Mouse (Mus musculus): ENCODE measurements around the gene Ccdc185.

The Ccdc185 gene

GRCm38 (mm10) chr1:182749080-182749479, at the start of gene Ccdc185:
TSS of gene Ccdc185 (minus strand) at chr1:182749180.
- no peak for ATAC-seq (ENCODE audit: low TSS enrichment)

DNA sequence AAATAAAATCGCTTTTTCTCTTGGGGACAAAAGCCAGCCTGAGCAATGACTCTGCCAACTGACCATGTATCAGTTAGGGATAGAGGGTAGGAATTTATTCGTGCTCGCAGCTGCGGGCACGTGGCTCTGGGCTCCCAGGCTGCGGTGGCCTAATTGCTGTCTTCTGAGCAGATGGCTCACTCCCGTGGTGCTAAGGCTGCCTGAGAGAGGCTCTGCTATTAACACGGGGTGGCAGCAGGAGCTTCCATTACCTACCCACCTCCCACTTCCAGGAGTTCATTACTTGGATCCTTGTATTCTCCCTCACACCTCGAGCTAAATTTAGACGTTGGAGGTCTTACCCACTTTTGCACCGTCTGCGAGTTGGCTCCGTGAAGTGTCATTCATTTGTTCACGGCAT, 48.1 kb upstream of the Ccdc185 start:
- ATAC-seq (ENCODE audit: low TSS enrichment): peak; percentile 39

DNA sequence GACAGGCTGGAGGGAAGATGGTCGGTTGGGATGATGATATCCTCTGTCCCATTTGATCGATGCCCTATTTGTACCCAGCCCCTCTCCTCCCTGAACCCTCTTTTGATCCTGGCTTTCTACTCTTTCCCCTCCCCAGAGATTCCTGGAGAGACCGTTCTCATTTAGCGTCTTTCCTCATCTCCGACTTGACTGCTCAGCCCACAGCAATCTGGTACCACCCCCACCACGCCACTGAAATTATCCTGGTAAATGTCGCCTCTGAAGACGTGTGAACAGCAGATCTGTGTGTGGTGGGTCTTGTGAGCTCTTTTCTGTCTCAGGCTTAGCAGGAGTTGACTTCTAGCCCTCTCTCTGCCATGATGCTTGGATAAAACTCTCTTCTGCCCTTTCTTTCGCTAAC, 45.6 kb upstream of the Ccdc185 start:
- peak; percentile 47 for ATAC-seq (ENCODE audit: low TSS enrichment)

DNA sequence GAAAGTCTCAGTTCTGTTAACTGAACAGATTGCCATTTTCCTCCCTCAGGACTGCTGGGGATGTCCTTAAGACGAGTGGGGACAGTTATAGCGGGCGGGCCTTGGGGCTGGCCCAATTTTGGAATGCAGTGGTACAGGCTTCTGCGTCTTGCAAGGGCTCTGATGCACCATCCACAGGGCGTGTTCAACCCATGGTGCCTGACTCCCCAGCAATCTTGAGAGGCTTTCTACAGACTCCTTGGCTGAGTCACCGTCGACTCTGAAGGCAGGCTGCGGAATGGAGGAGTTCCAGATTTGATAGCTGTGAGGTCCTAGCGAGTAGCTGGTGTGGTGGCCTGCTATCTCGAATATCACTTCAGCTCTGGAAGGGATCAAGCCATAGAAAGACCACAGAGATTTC, 45.2 kb upstream of the Ccdc185 start:
- peak; percentile 70 for ATAC-seq (ENCODE audit: low TSS enrichment)

GRCm38 (mm10) chr1:182792521-182793071, 43.6 kb upstream of the Ccdc185 start:
- ATAC-seq (ENCODE audit: low TSS enrichment): peak; percentile 60

- no peak for ATAC-seq (ENCODE audit: low TSS enrichment)
Measured at GRCm38 (mm10) chr1:182788896-182789295, 39.9 kb upstream of the Ccdc185 start.

- ATAC-seq (ENCODE audit: low TSS enrichment): no peak
Measured at GRCm38 (mm10) chr1:182787030-182787429, 38.0 kb upstream of the Ccdc185 start.

GRCm38 (mm10) chr1:182785504-182785903, 36.5 kb upstream of the Ccdc185 start:
- no peak for ATAC-seq (ENCODE audit: low TSS enrichment)

- ATAC-seq (ENCODE audit: low TSS enrichment): no peak
Measured at GRCm38 (mm10) chr1:182784784-182785183, 35.8 kb upstream of the Ccdc185 start.

DNA sequence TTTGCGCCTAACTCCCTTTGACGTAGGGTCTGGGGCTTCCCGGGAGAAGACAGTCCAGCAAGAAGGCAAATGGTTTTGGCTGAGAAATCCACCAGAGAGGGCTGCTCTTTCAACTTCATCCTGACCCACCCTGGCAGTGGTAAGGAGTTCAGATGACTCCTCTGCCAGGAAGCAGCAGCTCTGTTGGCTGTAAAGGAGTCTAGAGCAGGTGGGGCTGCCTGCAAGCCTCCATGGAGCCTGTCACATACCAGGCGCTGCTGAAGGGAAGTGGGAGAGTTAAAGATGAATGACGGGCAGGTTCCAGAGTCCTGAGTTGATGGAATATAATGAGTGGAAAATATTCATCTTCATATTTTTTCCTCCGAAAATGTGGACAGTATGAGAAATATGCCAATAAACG, 34.8 kb upstream of the Ccdc185 start:
- ATAC-seq (ENCODE audit: low TSS enrichment): no peak

DNA sequence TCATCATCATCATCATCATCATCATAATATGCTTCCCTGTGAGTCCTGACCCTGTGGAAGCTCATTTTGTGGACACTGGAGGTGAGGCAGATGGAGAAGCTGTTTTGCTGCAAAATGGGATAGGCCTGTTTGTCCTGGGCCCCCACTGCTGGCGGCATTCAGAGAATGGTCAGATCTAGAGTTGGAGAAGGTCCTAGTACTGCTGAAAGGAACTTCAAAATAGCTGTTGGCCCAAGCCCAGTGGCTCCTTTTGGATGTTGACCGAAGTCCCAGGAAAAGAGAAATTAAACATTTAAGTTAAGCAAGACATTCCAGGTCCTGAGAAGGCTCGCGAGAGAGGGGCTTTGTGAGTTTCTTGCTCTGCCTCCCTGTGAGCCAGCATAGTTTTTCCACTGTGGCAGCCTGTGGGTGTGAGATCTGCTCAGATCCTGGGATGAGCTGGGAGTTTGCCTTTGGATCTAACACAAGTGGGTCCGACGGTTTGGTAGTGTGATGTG, 30.1 kb upstream of the Ccdc185 start:
- peak; percentile 28; the same call in 1 of the 2 replicates for ATAC-seq (ENCODE audit: low TSS enrichment)

DNA sequence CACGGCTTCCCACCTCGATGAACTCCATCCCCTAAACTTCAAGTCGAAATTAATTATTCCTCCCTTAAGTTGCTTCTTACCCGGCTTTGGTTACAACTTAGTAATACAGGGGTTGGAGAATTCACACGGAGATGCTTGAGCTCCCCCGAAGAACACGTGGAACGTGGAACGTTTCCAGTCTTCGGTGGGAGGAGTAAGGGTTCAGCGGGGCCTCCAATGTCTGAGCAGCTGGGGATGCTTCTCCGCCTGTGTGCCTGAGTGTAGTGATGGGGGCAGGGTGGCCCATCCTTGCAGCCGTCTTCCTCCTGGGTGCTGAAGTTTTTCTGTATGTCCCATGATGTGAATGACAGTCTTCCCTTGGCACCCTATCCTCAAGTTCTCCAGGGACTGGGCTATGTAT, 29.2 kb upstream of the Ccdc185 start:
- ATAC-seq (ENCODE audit: low TSS enrichment): no peak

DNA sequence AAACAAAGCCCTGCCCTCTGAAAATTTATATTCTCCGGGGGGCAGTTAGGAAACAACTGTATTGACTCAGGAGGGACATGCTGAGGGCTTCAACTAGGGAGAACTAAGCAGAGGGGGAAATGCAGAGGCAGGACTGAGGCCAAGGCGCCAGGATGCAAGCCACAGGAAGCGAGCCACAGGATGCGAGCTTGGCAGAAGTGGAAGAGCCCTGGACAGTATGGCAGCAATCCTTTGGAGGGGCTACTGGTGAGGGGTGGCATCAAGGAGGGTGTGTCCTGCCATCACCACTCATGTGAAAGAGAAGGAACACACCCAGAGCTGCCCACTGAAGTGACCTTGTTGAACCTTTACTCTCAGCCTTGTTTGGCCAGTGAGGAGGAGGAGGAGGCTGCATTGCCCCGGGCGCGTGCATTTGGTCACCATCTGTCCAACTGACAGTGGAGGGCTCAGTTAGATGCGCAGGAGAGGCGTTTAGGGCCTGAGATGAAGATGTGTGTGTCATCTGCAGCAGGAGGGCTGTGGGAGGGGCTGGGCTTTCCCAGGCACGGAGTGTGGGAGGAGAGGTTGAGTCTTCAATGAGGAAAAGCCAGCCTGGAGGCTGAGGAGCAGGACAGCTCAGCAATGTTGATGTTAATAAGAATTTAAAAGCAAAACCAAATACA, 27.9 kb upstream of the Ccdc185 start:
- peak; percentile 27; the same call in 1 of the 2 replicates for ATAC-seq (ENCODE audit: low TSS enrichment)

DNA sequence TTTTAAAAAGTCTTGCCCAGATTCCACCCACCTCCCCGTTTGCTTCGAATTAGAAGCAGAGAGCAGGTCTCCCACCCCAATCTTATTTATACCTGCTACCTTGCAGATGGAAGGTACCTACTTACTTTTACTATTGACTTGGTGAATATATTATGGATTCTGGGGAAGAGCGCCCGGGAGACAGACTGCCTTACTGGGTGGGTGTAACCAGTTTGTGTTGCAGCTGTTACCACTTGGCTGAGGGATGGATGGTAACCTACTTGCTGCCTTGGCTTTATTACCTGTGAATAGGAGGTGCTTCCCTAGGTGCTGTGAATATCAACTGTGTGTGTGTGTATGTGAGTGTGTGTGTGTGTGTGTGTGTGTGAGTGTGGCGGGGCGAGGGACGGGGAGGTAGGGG, 26.6 kb upstream of the Ccdc185 start:
- peak; percentile 62 for ATAC-seq (ENCODE audit: low TSS enrichment)

GRCm38 (mm10) chr1:182764541-182765281, 15.7 kb upstream of the Ccdc185 start:
- peak; percentile 43 for ATAC-seq (ENCODE audit: low TSS enrichment)

GRCm38 (mm10) chr1:182763716-182764461, 14.9 kb upstream of the Ccdc185 start, which contains the start of gene Susd4:
TSS of gene Susd4 (plus strand) at chr1:182763860.
- peak; percentile 80 for ATAC-seq (ENCODE audit: low TSS enrichment)

GRCm38 (mm10) chr1:182763191-182763715, 14.3 kb upstream of the Ccdc185 start:
- peak; percentile 44 for ATAC-seq (ENCODE audit: low TSS enrichment)

DNA sequence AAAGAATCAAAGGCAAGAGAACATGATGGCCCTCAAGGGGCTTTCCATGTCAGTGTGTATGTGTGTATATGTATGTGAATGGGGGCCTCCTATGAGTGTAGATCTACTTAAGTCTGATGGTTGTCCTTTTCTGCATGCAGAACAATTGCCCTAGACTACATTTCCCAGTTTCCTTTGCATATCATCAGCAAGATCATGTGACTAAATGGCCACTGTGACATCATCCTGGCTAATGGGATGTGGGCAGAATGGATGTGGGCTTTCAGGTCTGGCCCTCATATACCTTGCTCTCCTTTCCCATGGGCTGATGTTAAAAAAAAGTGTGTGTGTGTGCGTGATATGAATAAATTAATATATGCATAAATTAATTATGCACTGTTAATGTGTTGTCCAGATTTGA, 9.8 kb upstream of the Ccdc185 start:
- no peak for ATAC-seq (ENCODE audit: low TSS enrichment)

DNA sequence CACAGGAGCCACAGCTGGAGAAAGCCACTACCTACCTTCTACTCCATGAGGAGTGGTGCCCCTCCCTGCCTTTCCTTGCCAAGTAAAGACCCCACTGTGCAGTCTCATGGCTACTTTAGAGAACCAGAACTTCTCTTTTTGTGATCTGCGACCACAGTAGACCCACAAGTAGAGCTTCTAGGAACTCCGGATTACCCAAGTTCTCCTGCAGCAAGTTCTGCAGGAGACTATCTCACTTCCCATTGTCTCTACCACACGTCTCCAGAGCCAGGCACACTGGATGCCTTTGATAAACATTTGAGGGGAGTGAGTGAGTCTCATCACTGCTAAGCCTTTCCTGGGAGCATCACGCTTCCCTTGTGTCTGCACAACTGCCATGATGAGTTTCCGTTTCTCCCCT, 5.9 kb upstream of the Ccdc185 start:
- no peak for ATAC-seq (ENCODE audit: low TSS enrichment)

DNA sequence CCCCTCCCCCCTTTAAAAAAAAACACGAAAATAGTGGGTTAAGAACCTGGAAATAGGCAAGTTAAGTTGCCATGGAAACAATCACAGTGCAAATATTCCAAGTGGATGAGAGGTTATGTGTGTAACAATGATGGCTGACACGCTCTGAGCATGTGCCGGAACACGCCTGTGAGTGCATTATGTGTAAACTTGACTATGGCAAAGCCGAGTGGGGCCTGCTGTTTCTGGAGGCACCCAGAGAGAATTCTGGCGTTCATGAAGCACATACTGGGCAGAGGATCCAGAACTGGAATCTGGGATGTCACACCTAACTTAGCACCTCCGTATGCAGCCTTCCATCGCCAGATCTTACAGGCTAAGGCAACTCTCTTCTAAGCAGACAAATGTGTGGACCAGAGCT, 4.7 kb upstream of the Ccdc185 start:
- peak; percentile 74 for ATAC-seq (ENCODE audit: low TSS enrichment)

DNA sequence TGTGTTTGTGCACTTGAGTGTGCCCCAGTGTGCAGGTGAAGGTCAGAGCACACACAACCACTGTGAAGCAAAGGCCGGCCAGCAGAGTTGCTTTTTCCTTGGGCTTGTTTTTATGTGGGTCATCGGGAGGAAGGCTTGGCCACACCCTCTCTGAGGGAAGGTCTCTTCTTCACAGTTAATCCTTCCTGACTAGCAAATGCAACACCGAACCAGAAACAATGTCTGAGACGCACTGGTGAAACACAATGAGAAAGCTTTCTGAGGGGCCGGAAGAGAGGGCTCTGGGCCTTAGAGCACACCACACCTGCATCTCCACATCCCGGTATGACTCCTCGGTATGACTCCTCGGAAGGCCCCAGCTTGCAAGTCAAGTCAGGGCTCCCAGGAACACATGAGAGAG, 2.3 kb upstream of the Ccdc185 start:
- ATAC-seq (ENCODE audit: low TSS enrichment): no peak

- ATAC-seq (ENCODE audit: low TSS enrichment): no peak
Measured at GRCm38 (mm10) chr1:182747834-182748233, 1.1 kb downstream of the Ccdc185 start.

Data from frontal cortex, adult (tissue).